ENCODE assay signal across 8 mouse cellular contexts in the genomic region with DNA sequence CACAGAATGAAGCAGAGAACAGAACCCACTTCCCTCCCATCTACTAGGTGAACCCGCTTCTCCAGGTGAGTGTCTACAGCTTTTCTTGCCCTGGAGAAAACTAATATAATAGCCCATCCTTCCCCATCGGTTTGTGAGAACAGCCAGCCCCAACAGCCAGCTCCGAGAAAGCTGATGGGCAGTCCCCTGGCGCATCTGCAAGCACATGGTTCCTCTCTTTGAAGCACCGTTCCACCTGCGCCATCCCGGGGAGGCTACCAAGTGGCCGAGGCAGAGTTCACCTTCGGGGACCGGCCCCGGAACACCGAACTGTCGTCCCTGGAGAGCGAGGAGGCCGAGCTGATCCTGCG. TPM values are rescaled to one million over a fixed set of nuclear protein-coding genes. Genes with fewer than 3 reads are reported as not detected.
DNase-seq lines count a peak whose midpoint lies in the region; ATAC-seq lines count a peak whose summit lies in the region.

No protein-coding gene starts in this region.

- no peaks in the 10 kb centered on the region for H3K9me3 ChIP-seq in heart, embryonic 16.5 days (replicated peaks; ENCODE audit: control insufficient read depth, low read length)
- H3K9me3 ChIP-seq in hindbrain, embryonic 12.5 days (replicated peaks) = no peaks in the 10 kb centered on the region
- H3K9me3 ChIP-seq in midbrain, embryonic 11.5 days (ENCODE audit: control insufficient read depth, low read length) = no peaks in the 10 kb centered on the region

- H3K27ac ChIP-seq in heart, embryonic 16.5 days (ENCODE audit: low read length) = no peak overlapping the region; the same call in 1 of the 2 replicates
- no peak overlapping the region for H3K27ac ChIP-seq in hindbrain, embryonic 12.5 days
- no peak overlapping the region for H3K27ac ChIP-seq in midbrain, embryonic 11.5 days (ENCODE audit: low read depth, low read length)

- H3K36me3 ChIP-seq in heart, embryonic 16.5 days (ENCODE audit: control insufficient read depth, insufficient read depth) = no peaks in the 10 kb centered on the region
- no peaks in the 10 kb centered on the region for H3K36me3 ChIP-seq in hindbrain, embryonic 12.5 days
- H3K36me3 ChIP-seq in midbrain, embryonic 11.5 days (ENCODE audit: control insufficient read depth, insufficient read depth, low read length) = no peaks in the 10 kb centered on the region

- H3K4me2 ChIP-seq in heart, embryonic 16.5 days (ENCODE audit: low read depth, low read length) = peak overlapping the region; percentile 84
- H3K4me2 ChIP-seq in hindbrain, embryonic 12.5 days (replicated peaks) = peak overlapping the region; percentile 94
- H3K4me2 ChIP-seq in midbrain, embryonic 11.5 days = peak overlapping the region; percentile 94

- no peak for DNase-seq in heart, adult 11 months
- DNase-seq in R1 (ENCODE audit: low read depth, low spot score) = peak; percentile 38
- DNase-seq in midbrain, embryonic 11.5 days (ENCODE audit: low spot score, missing footprints) = peak; percentile 90
- DNase-seq in frontal cortex, postnatal 25 days (ENCODE audit: low spot score in 2 of 2) = no peak
- DNase-seq in adrenal gland, adult 8-10 months = no peak
- DNase-seq in layer of hippocampus, adult 18-20 months (ENCODE audit: low spot score in 2 of 2) = no peak

- WGBS in heart, embryonic 16.5 days = 4% methylated on average over 16 of the region's 16 CpGs
- WGBS in hindbrain, embryonic 12.5 days = 3% methylated on average over 16 of the region's 16 CpGs
- 4% methylated on average over 16 of the region's 16 CpGs for WGBS in midbrain, embryonic 11.5 days

- H3K4me3 ChIP-seq in heart, embryonic 16.5 days (ENCODE audit: low read length) = peak overlapping the region; percentile 67
- peak overlapping the region; percentile 54 for H3K4me3 ChIP-seq in hindbrain, embryonic 12.5 days
- peak overlapping the region; percentile 52 for H3K4me3 ChIP-seq in midbrain, embryonic 11.5 days (ENCODE audit: low read depth, low read length)

- ATAC-seq in heart, embryonic 16.5 days (replicated peaks; ENCODE audit: extremely low read depth, insufficient read depth, low FRiP score) = no peak
- no peak for ATAC-seq in hindbrain, embryonic 12.5 days (ENCODE audit: low FRiP score)
- ATAC-seq in midbrain, embryonic 11.5 days (ENCODE audit: low FRiP score) = no peak

- peaks cover 14% of the 10 kb centered on the region for H3K4me1 ChIP-seq in heart, embryonic 16.5 days (ENCODE audit: control insufficient read depth, insufficient read depth, low read length)
- H3K4me1 ChIP-seq in hindbrain, embryonic 12.5 days = peaks cover 19% of the 10 kb centered on the region
- H3K4me1 ChIP-seq in midbrain, embryonic 11.5 days (ENCODE audit: control insufficient read depth, insufficient read depth, low read length) = peaks cover 13% of the 10 kb centered on the region

- H3K9ac ChIP-seq in heart, embryonic 16.5 days (ENCODE audit: low read length) = peak overlapping the region; percentile 57
- peak overlapping the region; percentile 67 for H3K9ac ChIP-seq in hindbrain, embryonic 12.5 days
- no peak overlapping the region; the same call in 1 of the 2 replicates for H3K9ac ChIP-seq in midbrain, embryonic 11.5 days (ENCODE audit: low read length)

- H3K27me3 ChIP-seq in heart, embryonic 16.5 days (ENCODE audit: control insufficient read depth, insufficient read depth, low read length) = peaks cover 54% of the 10 kb centered on the region
- H3K27me3 ChIP-seq in hindbrain, embryonic 12.5 days = peaks cover 60% of the 10 kb centered on the region
- peaks cover 58% of the 10 kb centered on the region for H3K27me3 ChIP-seq in midbrain, embryonic 11.5 days (ENCODE audit: control insufficient read depth, insufficient read depth, low read length)

RNA-seq across cellular contexts. Expression of gene Gpr25, which starts 1.2 kb away (rescaled TPM):
- 0.34 TPM in 1 of 2 replicates, not detected in the other for polyA plus RNA-seq in heart, embryonic 16.5 days (2015; fragmentation: Nextera tagmentation; extraction: Ambion mirVana)
- not detected in 2 replicates for polyA plus RNA-seq in hindbrain, embryonic 12.5 days (2016; fragmentation: Nextera tagmentation; extraction: Ambion mirVana)
- not detected in 2 replicates for polyA plus RNA-seq in midbrain, embryonic 11.5 days (2014; fragmentation: Nextera tagmentation; extraction: Ambion mirVana)
- under 1 TPM in 1 of 4 experiments, not detected in 3; 0.38 TPM for total RNA-seq in adrenal gland, adult 8-10 months (2022)
- 1 to 10 TPM; 3.7 to 4.2 TPM for total RNA-seq in layer of hippocampus, adult 18-20 months (2021)

RNA-seq across cellular contexts. Expression of gene Inava, which starts 25.5 kb away (rescaled TPM):
- polyA plus RNA-seq in heart, embryonic 16.5 days (2015; fragmentation: Nextera tagmentation; extraction: Ambion mirVana) = 2.6 TPM in 2 replicates
- polyA plus RNA-seq in hindbrain, embryonic 12.5 days (2016; fragmentation: Nextera tagmentation; extraction: Ambion mirVana) = 13.2 and 13.8 TPM in 2 replicates
- polyA plus RNA-seq in midbrain, embryonic 11.5 days (2014; fragmentation: Nextera tagmentation; extraction: Ambion mirVana) = 10.8 and 12.7 TPM in 2 replicates
- total RNA-seq in adrenal gland, adult 8-10 months (2022) = under 1 TPM in 1 of 4 experiments, not detected in 3; 0.08 TPM
- total RNA-seq in layer of hippocampus, adult 18-20 months (2021) = 1 to 10 TPM; 2.7 to 3.0 TPM

RNA-seq across cellular contexts. Expression of gene Mroh3, which starts 46.9 kb away (rescaled TPM):
- polyA plus RNA-seq in heart, embryonic 16.5 days (2015; fragmentation: Nextera tagmentation; extraction: Ambion mirVana) = not detected in 2 replicates
- polyA plus RNA-seq in hindbrain, embryonic 12.5 days (2016; fragmentation: Nextera tagmentation; extraction: Ambion mirVana) = 0.34 TPM in 1 of 2 replicates, not detected in the other
- 0.73 and 0.75 TPM in 2 replicates for polyA plus RNA-seq in midbrain, embryonic 11.5 days (2014; fragmentation: Nextera tagmentation; extraction: Ambion mirVana)
- not detected for total RNA-seq in adrenal gland, adult 8-10 months (2022)
- under 1 TPM; 0.41 to 0.54 TPM for total RNA-seq in layer of hippocampus, adult 18-20 months (2021)

Comparison
In these comparisons a context has a peak if more than half of its experiments do, and no peak if none do; other contexts are left out.
1. DNase-seq: peak in R1 (single experiment) and midbrain, embryonic 11.5 days (single experiment); none in heart, adult 11 months (single experiment), frontal cortex, postnatal 25 days (0 of 2), adrenal gland, adult 8-10 months (single experiment) and layer of hippocampus, adult 18-20 months (0 of 2).
2. Peak in every context shown above with its lines, with median percentiles within 50 percentile points of each other: H3K4me2 ChIP-seq and H3K4me3 ChIP-seq.